Mouse (Mus musculus) C2C12 (cell line): ENCODE data around the gene Akap9.

Experiments
- CEBPB ChIP-seq: IDR thresholded peaks from one replicate; pipeline ENCODE4 v1.6.1; 2011; ENCODE audit warnings: low read depth, mild to moderate bottlenecking, control low read depth, moderate library complexity
- CTCF ChIP-seq: IDR thresholded peaks from one replicate; pipeline ENCODE4 v1.5.1; 2011; ENCODE audit not compliant: control insufficient read depth, insufficient read depth, insufficient read length
- FOSL1 ChIP-seq: IDR thresholded peaks from one replicate; pipeline ENCODE4 v1.8.0; 2011; ENCODE audit warnings: mild to moderate bottlenecking, low read length; ENCODE audit not compliant: poor library complexity, insufficient read depth, severe bottlenecking
- MYOD1 ChIP-seq: IDR thresholded peaks from one replicate; pipeline ENCODE4 v1.6.1; 2011; ENCODE audit warnings: low read depth; ENCODE audit not compliant: control insufficient read depth, insufficient read length
- USF1 ChIP-seq: IDR thresholded peaks from one replicate; pipeline ENCODE4 v1.6.1; 2011; ENCODE audit warnings: low read depth, mild to moderate bottlenecking, control low read depth, moderate library complexity

DNA sequence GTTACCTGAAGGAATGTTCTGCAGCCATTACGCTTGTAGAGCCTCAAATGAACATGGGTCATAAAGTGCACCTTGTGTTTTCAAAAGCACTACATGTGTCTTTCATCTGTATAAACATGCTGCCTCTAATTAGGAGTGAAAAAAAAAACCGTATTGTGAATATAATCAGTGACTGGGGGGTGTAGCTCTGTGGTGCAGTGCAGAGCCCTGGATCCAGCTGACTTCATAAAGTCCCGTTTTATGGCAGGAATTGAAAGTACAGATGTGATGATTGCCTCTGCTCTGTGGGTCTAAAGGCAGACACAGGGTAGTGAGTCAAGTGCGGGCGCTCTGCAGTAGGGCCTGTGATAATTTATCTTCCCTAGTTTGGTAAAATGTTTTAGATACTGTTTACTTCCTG, 2.9 kb downstream of the Akap9 start:
- TF ChIP-seq CTCF, result no peak
- TF ChIP-seq USF1, result no peak
- TF ChIP-seq FOSL1, result no peak
- no peak for TF ChIP-seq MYOD1
- no peak for TF ChIP-seq CEBPB
